Mouse (Mus musculus) myocyte (in vitro differentiated cells): ENCODE data around the gene Foxo3.

Experiments used
- CEBPB ChIP-seq: IDR thresholded peaks from 2 replicates; pipeline ENCODE4 v1.6.1; 2011; ENCODE audit warnings: mild to moderate bottlenecking, moderate library complexity; ENCODE audit not compliant: poor library complexity, insufficient read depth, severe bottlenecking
- E2F4 ChIP-seq: IDR thresholded peaks from one replicate; pipeline ENCODE4 v1.6.1; 2011; ENCODE audit warnings: mild to moderate bottlenecking, control low read depth, moderate library complexity; ENCODE audit not compliant: insufficient read depth
- MAX ChIP-seq: IDR thresholded peaks from one replicate; pipeline ENCODE4 v1.6.1; 2011; ENCODE audit warnings: low read depth, mild to moderate bottlenecking, control low read depth
- POLR2A ChIP-seq: IDR thresholded peaks from one replicate; pipeline ENCODE4 v1.6.1; 2011; ENCODE audit warnings: low read depth, mild to moderate bottlenecking, control low read depth, moderate library complexity; ENCODE audit not compliant: insufficient read length
- USF1 ChIP-seq: IDR thresholded peaks from one replicate; pipeline ENCODE4 v1.6.1; 2011; ENCODE audit warnings: low read depth, mild to moderate bottlenecking, control low read depth, moderate library complexity

DNA sequence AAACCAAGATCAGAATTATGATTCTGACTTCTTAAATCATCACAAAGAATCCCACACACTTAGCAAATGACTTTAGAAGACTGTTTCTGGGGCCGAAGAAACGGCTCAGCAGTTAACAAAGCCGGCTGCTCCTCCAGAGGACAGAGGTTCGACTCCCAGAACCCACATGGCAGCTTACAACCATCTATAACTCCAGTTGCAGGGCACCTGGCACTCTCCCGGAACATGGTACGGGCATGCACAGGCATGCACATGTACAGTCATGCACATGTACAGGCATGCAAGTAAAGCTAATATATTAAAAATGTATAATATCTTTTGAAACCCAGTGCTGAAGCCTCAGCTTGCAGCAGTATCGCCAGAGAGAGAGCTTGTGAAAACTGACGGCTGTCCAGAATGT lies 15.5 kb downstream of the Foxo3 start:
- no peak for TF ChIP-seq USF1
- TF ChIP-seq POLR2A = no peak
- TF ChIP-seq CEBPB = no peak
- TF ChIP-seq E2F4 = no peak
- TF ChIP-seq MAX = no peak
